Mouse (Mus musculus) MEL (cell line): ENCODE data around the gene Cyfip1. TPM values are rescaled to one million over a fixed set of nuclear protein-coding genes. Genes with fewer than 3 reads are reported as not detected.

Source experiments
- DNase-seq: peaks from one replicate; pipeline ENCODE4 v3.0.0; 2011; ENCODE audit warnings: low read depth, low spot score
- H3K27ac ChIP-seq: 2 replicates; pipeline ENCODE4 v1.5.1; 2012; ENCODE audit warnings: low read depth, mild to moderate bottlenecking, control low read depth, low read length, moderate library complexity; ENCODE audit not compliant: control insufficient read depth
- H3K27me3 ChIP-seq, 2 experiments: fragments of 150-350 bp in 1 of 2; sonication (generic) in 1 of 2; 2 replicates each; pipeline ENCODE4 v1.6.1; 2012; ENCODE audit warnings: low read length in 2 of 2, mild to moderate bottlenecking in 2 of 2, improper control_type of control experiment in 1 of 2, moderate library complexity in 1 of 2; ENCODE audit not compliant: insufficient read depth in 2 of 2, control insufficient read depth in 1 of 2
- H3K36me3 ChIP-seq, 2 experiments: 2 replicates each; pipeline ENCODE4 v1.6.1; 2012 to 2014; ENCODE audit warnings: low read length in 2 of 2, improper control_type of control experiment in 1 of 2, inconsistent platforms in 1 of 2, mild to moderate bottlenecking in 1 of 2; ENCODE audit not compliant: insufficient read depth in 2 of 2, control insufficient read depth in 1 of 2
- H3K4me1 ChIP-seq, 2 experiments: fragments of 150-350 bp in 1 of 2; sonication (generic) in 1 of 2; 2 replicates each; pipeline ENCODE4 v1.6.1; 2012; ENCODE audit warnings: low read length in 2 of 2, improper control_type of control experiment in 1 of 2, mild to moderate bottlenecking in 1 of 2; ENCODE audit not compliant: insufficient read depth in 2 of 2, control insufficient read depth in 1 of 2
- H3K4me3 ChIP-seq, 2 experiments: fragments of 150-350 bp in 1 of 2; sonication (generic) in 1 of 2; 2 replicates each; pipeline ENCODE4 v1.5.1; 2012; ENCODE audit warnings: low read depth in 2 of 2, low read length in 2 of 2, mild to moderate bottlenecking in 2 of 2, moderate library complexity in 2 of 2, control low read depth in 1 of 2, improper control_type of control experiment in 1 of 2; ENCODE audit not compliant: control insufficient read depth in 1 of 2, insufficient read depth in 1 of 2
- H3K79me2 ChIP-seq: 2 replicates; pipeline ENCODE4 v1.6.1; 2012; ENCODE audit warnings: mild to moderate bottlenecking, low read length, moderate library complexity; ENCODE audit not compliant: control insufficient read depth, poor library complexity, insufficient read depth
- H3K9ac ChIP-seq: 2 replicates; pipeline ENCODE4 v1.6.1; 2012; ENCODE audit warnings: low read depth, mild to moderate bottlenecking, control low read depth, low read length, moderate library complexity; ENCODE audit not compliant: control insufficient read depth, poor library complexity, severe bottlenecking
- H3K9me3 ChIP-seq: fragments of 150-350 bp; sonication (generic); replicated peaks from 2 replicates; pipeline ENCODE4 v1.6.1; 2012; ENCODE audit warnings: mild to moderate bottlenecking, low read length, improper control_type of control experiment, moderate library complexity; ENCODE audit not compliant: insufficient read depth
- CHD1 ChIP-seq: IDR thresholded peaks from 2 replicates; pipeline ENCODE4 v1.6.1; 2012; ENCODE audit warnings: low read depth, mild to moderate bottlenecking, inconsistent platforms, low read length, improper control_type of control experiment
- CTCF ChIP-seq, 3 experiments: IDR thresholded peaks in 2 of 3; conservative IDR thresholded peaks in 1 of 3; 2 replicates each; pipeline ENCODE4 v1.5.1; 2011 to 2012; ENCODE audit warnings: low read length in 3 of 3, low read depth in 2 of 3, mild to moderate bottlenecking in 2 of 3, improper control_type of control experiment in 1 of 3, inconsistent platforms in 1 of 3, mixed read lengths in 1 of 3, moderate library complexity in 1 of 3; ENCODE audit not compliant: control insufficient read depth in 1 of 3, insufficient read depth in 1 of 3, poor library complexity in 1 of 3, severe bottlenecking in 1 of 3
- GATA1 ChIP-seq: IDR thresholded peaks from 2 replicates; pipeline ENCODE4 v1.6.1; 2011; ENCODE audit warnings: low read depth, low read length, improper control_type of control experiment
- KAT2A ChIP-seq: conservative IDR thresholded peaks from 2 replicates; pipeline ENCODE4 v1.6.1; 2012; ENCODE audit warnings: low read depth, low read length, improper control_type of control experiment, inconsistent platforms
- MAFK ChIP-seq: IDR thresholded peaks from 2 replicates; pipeline ENCODE4 v1.6.1; 2011; ENCODE audit warnings: low read depth, mild to moderate bottlenecking, low read length, improper control_type of control experiment, borderline replicate concordance
- MXI1 ChIP-seq: IDR thresholded peaks from 2 replicates; pipeline ENCODE4 v1.6.1; 2011; ENCODE audit warnings: mild to moderate bottlenecking, low read depth, low read length, improper control_type of control experiment
- MYB ChIP-seq: IDR thresholded peaks from 2 replicates; pipeline ENCODE4 v1.6.1; 2011; ENCODE audit warnings: mild to moderate bottlenecking, low read depth, low read length, improper control_type of control experiment
- NELFE ChIP-seq: IDR thresholded peaks from 2 replicates; pipeline ENCODE4 v1.6.1; 2011; ENCODE audit warnings: low read depth, low read length, improper control_type of control experiment
- POLR2A ChIP-seq, 2 experiments: IDR thresholded peaks; 2 replicates each; pipeline ENCODE4 v1.6.1; 2011 to 2012; ENCODE audit warnings: low read length in 2 of 2, mild to moderate bottlenecking in 2 of 2, control low read depth in 1 of 2, improper control_type of control experiment in 1 of 2, low read depth in 1 of 2, moderate library complexity in 1 of 2; ENCODE audit not compliant: control insufficient read depth in 1 of 2, insufficient read depth in 1 of 2, poor library complexity in 1 of 2
- RCOR1 ChIP-seq: IDR thresholded peaks from 2 replicates; pipeline ENCODE4 v1.6.1; 2012; ENCODE audit warnings: low read depth, mild to moderate bottlenecking, inconsistent platforms, low read length, improper control_type of control experiment
- TBP ChIP-seq: IDR thresholded peaks from 2 replicates; pipeline ENCODE4 v1.8.0; 2011; ENCODE audit warnings: low read depth, low read length, improper control_type of control experiment
- TCF12 ChIP-seq: IDR thresholded peaks from 2 replicates; pipeline ENCODE4 v1.6.1; 2014; ENCODE audit warnings: low read depth, mild to moderate bottlenecking, inconsistent platforms, low read length, improper control_type of control experiment, moderate library complexity
- UBTF ChIP-seq: IDR thresholded peaks from 2 replicates; pipeline ENCODE4 v1.6.1; 2012; ENCODE audit warnings: low read depth, mild to moderate bottlenecking, inconsistent platforms, low read length, improper control_type of control experiment, moderate library complexity, borderline replicate concordance; ENCODE audit not compliant: insufficient read depth
- ZNF384 ChIP-seq: IDR thresholded peaks from 2 replicates; pipeline ENCODE4 v1.6.1; 2012; ENCODE audit warnings: low read depth, mild to moderate bottlenecking, inconsistent platforms, low read length, improper control_type of control experiment
- polyA plus RNA-seq, 2 experiments: library from polyadenylated mRNA; stranded (reverse) in 1 of 2; unstranded in 1 of 2; fragments of >175 nt in 1 of 2; fragments of >200 nt in 1 of 2; gene quantifications; 2 replicates each; pipeline versions ENCODE4 v1.2.1 to v1.2.4; 2012; ENCODE audit warnings: low replicate concordance in 2 of 2, low read depth in 1 of 2; ENCODE audit not compliant: insufficient read length in 2 of 2, insufficient read depth in 1 of 2, missing spikeins in 1 of 2
- total RNA-seq: library from RNA; depleted of rRNA; stranded (reverse); fragments of 300-350 nt; gene quantifications from 2 replicates; pipeline ENCODE4 v1.2.3, GENCODE M21; 2012; rRNA removed

Gene Cyfip1
- total and polyA plus RNA-seq, 3 experiments: 18.3 to 124 (median 27.6) TPM

GRCm38 (mm10) chr7:55981511-55981910, 140.0 kb downstream of the Cyfip1 start:
- Histone ChIP-seq H3K9ac (no peak overlapping the region), H3K36me3 (peaks cover 0 to 7% of the 10 kb centered on the region in 2 experiments; a peak in 2 of 4 replicates), H3K9me3 (no peaks in the 10 kb centered on the region), H3K27ac (no peak overlapping the region), H3K4me3 (no peak overlapping the region)
- DNase-seq: no peak
- TF ChIP-seq UBTF (no peak), MYB (no peak), TBP (no peak), GATA1 (no peak), ZNF384 (no peak), KAT2A (no peak), CHD1 (no peak), MXI1 (no peak), TCF12 (no peak), POLR2A (IDR thresholded peaks at IDR 0.05; ENCODE audit: control insufficient read depth in 1 of 2, insufficient read depth in 1 of 2, low read depth in 1 of 2, low read length in 2 of 2, poor library complexity in 1 of 2) (no peak), NELFE (no peak), CTCF (IDR thresholded peaks at IDR 0.05 in 2 of 3, conservative IDR thresholded peaks at IDR 0.05 in 1 of 3; ENCODE audit: control insufficient read depth in 1 of 3, insufficient read depth in 1 of 3, low read depth in 2 of 3, low read length in 3 of 3, poor library complexity in 1 of 3, severe bottlenecking in 1 of 3) (no peak), MAFK (no peak), RCOR1 (no peak)
- TF ChIP-seq, all 39 proteins: peak for 0
- Histone ChIP-seq H3K4me1 (no peaks in the 10 kb centered on the region), H3K27me3 (no peaks in the 10 kb centered on the region), H3K79me2 (no peaks in the 10 kb centered on the region)

Other genes with a start within 250 kb of the Cyfip1 start
- gene Siglech, start 73.6 kb upstream of the Cyfip1 start, total RNA-seq: not detected in 2 replicates
- gene Siglech, start 73.6 kb upstream of the Cyfip1 start, polyA plus RNA-seq: not detected
- 14.5 and 14.9 TPM in 2 replicates for gene Tubgcp5, start 47.6 kb upstream of the Cyfip1 start, total RNA-seq
- 10 to 100 TPM in 1 of 2 experiments, not detected in 1; 13.7 TPM for gene Tubgcp5, start 47.6 kb upstream of the Cyfip1 start, polyA plus RNA-seq
- 25.7 and 28.6 TPM in 2 replicates for gene Nipa2, start 120.7 kb downstream of the Cyfip1 start, total RNA-seq
- 10 to 100 TPM in 1 of 2 experiments, not detected in 1; 26.3 TPM for gene Nipa2, start 120.7 kb downstream of the Cyfip1 start, polyA plus RNA-seq
- gene Nipa1, start 178.2 kb downstream of the Cyfip1 start, total RNA-seq: 10.4 and 14.8 TPM in 2 replicates
- gene Nipa1, start 178.2 kb downstream of the Cyfip1 start, polyA plus RNA-seq: 10 to 100 TPM in 1 of 2 experiments, not detected in 1; 13.0 TPM
- gene Herc2, start 208.5 kb downstream of the Cyfip1 start, total RNA-seq: 20.7 and 24.0 TPM in 2 replicates
- 100 to 1,000 TPM in 1 of 2 experiments, 10 to 100 TPM in 1; 32.0 to 389 TPM for gene Herc2, start 208.5 kb downstream of the Cyfip1 start, polyA plus RNA-seq